Mouse (Mus musculus): ENCODE data around the gene Dlx5.

- no peak for TF ChIP-seq CHD1 (IDR thresholded peaks at IDR 0.05; ENCODE audit: low read depth, low read length)
- no peak for TF ChIP-seq ZC3H11A (IDR thresholded peaks at IDR 0.05; ENCODE audit: low read depth, low read length)
- TF ChIP-seq EP300 (IDR thresholded peaks at IDR 0.05; ENCODE audit: low read length): no peak
- no peak for TF ChIP-seq CTCF (conservative IDR thresholded peaks at IDR 0.05 in 1 of 2, IDR thresholded peaks at IDR 0.05 in 1 of 2; ENCODE audit: low read depth in 2 of 2, low read length in 2 of 2)
These were observed 447 bp upstream of the Dlx5 start for GRCm38 (mm10) chr6:6882266-6882797.

Measured in CH12.LX (cell line).